Mouse (Mus musculus): ENCODE results near the gene Qrfp. TPM values are rescaled to one million over a fixed set of nuclear protein-coding genes. Genes with fewer than 3 reads are reported as not detected.

The Qrfp gene
- polyA plus RNA-seq (2015; fragmentation: Nextera tagmentation; extraction: Ambion mirVana) = 0.08 TPM in 1 of 2 replicates, not detected in the other

DNA sequence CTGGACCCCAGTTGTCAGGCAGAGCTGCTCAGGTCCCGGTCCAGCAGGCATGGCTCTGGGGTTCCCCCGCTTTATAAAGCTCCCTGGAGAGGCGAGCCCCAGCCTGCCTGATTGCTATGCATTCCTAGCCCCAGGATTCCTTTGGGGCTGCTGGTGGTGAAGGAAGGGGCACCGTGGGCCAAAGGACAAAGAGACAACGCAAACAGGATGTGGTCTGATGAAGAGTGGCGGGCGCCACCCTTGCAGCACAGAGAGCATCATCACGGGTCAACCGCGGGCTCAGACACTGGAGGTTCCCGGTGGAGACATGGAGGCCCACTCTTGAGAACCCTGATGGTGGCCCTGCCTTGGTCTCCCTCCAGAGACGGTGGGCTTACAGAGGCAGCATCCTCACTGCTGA is at the start of gene Qrfp:
Gene Qrfp (minus strand): TSS at position 137 of the 400 bp plus-strand sequence.
- 49% methylated on average over 12 of the region's 12 CpGs for WGBS
- no peak within 1 kb of the TSS for H3K4me2 ChIP-seq
- H3K9ac ChIP-seq = no peak within 1 kb of the TSS
- H3K9me3 ChIP-seq (replicated peaks) = no peaks in the 10 kb centered on the region
- no peaks in the 10 kb centered on the region for H3K27me3 ChIP-seq
- no peak within 1 kb of the TSS for H3K4me3 ChIP-seq (replicated peaks)
- no peaks in the 10 kb centered on the region for H3K36me3 ChIP-seq
- ATAC-seq (replicated peaks; ENCODE audit: low FRiP score) = no peak
- H3K4me1 ChIP-seq = peaks cover 57% of the 10 kb centered on the region
- no peak within 1 kb of the TSS for H3K27ac ChIP-seq

DNA sequence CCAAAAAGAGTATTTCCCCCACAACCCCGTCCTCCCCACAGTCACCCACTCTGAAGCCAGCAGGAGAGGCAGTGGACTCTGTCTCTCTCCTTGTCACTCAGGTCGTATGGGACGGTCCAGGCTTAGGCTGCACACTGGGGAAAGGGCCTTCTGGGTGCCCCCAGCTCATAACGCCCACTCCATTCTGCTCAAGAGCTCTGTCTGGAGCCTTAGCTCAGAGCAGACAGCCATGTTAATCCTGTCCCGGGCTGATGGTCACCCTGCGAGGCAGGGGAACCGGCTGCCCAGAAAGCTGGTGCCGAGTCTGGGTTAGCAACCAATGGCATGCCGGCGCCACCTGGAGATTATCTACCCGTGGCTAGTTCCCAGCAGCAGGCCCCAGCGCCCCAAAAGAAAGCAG is 48.1 kb upstream of the Qrfp start:
- H3K4me2 ChIP-seq = no peak overlapping the region

DNA sequence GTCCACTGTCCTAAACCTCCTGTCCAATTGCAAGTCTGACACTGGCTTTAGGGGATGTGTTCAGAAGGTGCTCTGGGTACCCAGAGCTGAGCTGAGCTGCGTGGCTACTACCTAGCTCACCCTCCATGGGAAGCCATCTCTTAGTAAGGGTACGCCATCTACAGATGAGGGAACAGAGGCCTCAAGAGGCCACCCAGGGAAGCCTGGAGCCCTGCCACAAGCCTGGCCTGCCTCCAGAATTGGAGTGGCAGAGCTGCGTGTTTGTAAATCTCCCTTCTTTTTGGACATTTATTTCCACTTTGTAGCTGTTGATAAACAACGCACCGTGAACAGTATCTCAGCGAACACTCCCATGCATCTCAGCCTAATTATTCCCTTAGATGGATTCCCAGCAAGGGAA is 46.8 kb upstream of the Qrfp start:
- no peak overlapping the region for H3K4me2 ChIP-seq
- 65% methylated on average over 6 of the region's 6 CpGs for WGBS
- H3K4me1 ChIP-seq = peaks cover 25% of the 10 kb centered on the region
- no peaks in the 10 kb centered on the region for H3K36me3 ChIP-seq
- H3K9ac ChIP-seq = no peak overlapping the region
- no peak overlapping the region for H3K4me3 ChIP-seq (replicated peaks)
- ATAC-seq (replicated peaks; ENCODE audit: low FRiP score) = no peak
- peaks cover 14% of the 10 kb centered on the region; the same call in 1 of the 2 replicates for H3K27me3 ChIP-seq
- H3K27ac ChIP-seq = no peak overlapping the region
- no peaks in the 10 kb centered on the region for H3K9me3 ChIP-seq (replicated peaks)

More for the DNA sequence above, 48.1 kb upstream of the Qrfp start:
- Histone ChIP-seq H3K36me3 (no peaks in the 10 kb centered on the region), H3K9me3 (replicated peaks) (no peaks in the 10 kb centered on the region), H3K4me3 (replicated peaks) (no peak overlapping the region), H3K27me3 (peaks cover 18% of the 10 kb centered on the region; the same call in 1 of the 2 replicates), H3K27ac (no peak overlapping the region), H3K4me1 (peaks cover 25% of the 10 kb centered on the region), H3K9ac (no peak overlapping the region)
- 28% methylated on average over 12 of the region's 12 CpGs for WGBS
- 0 out of 2 replicates have a peak, but pooled peaks have one; percentile 12 for ATAC-seq (replicated peaks; ENCODE audit: low FRiP score)

DNA sequence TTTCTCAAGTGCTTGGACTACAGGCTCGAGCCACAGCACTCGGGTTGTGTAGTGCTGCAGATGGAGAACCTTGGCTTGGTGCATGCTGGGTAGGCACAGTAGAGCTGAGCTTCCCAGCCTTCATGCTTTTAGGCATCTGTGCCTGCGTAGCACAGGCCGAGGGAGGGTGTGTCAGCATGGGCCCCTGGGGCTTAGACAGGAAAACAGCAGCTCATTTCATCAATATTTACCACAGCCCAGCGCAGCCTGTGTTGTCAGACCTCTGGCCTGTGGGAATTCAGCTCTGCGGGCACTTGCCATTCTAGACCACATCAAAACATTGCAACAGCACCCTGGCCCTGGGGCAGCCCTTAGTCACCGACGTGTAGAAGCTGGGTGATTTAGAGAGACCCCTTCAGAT is 45.6 kb upstream of the Qrfp start:
- WGBS = 70% methylated on average over 8 of the region's 8 CpGs
- peaks cover 21% of the 10 kb centered on the region for H3K27me3 ChIP-seq
- H3K27ac ChIP-seq = no peak overlapping the region
- peaks cover 29% of the 10 kb centered on the region for H3K4me1 ChIP-seq
- H3K4me3 ChIP-seq (replicated peaks) = no peak overlapping the region
- no peak overlapping the region for H3K4me2 ChIP-seq
- no peak overlapping the region for H3K9ac ChIP-seq
- no peaks in the 10 kb centered on the region for H3K36me3 ChIP-seq
- H3K9me3 ChIP-seq (replicated peaks) = no peaks in the 10 kb centered on the region
- ATAC-seq (replicated peaks; ENCODE audit: low FRiP score) = no peak

DNA sequence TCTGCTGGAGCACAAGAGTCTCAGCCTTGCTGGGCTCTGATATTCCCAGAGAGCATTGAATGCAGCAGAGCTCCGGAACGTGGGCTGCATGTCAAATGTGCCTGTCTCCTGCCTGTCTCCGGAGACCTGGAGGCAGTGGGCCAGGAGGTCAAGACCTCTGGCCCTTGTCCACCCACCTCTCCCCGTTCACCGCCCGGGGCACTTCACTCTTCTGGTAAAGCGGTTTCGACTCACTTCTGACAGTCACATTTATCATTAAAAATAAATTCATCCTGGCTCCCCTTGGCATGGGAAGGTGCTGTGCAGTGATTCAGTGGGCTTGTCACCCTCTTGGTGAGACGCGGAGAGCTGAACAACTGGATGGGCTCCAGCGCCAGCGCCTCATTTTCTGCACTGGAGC is 39.8 kb upstream of the Qrfp start:
- Histone ChIP-seq H3K4me1 (peaks cover 37% of the 10 kb centered on the region), H3K27me3 (peaks cover 41% of the 10 kb centered on the region), H3K36me3 (no peaks in the 10 kb centered on the region), H3K4me2 (no peak overlapping the region), H3K9ac (no peak overlapping the region), H3K27ac (no peak overlapping the region), H3K4me3 (replicated peaks) (no peak overlapping the region), H3K9me3 (replicated peaks) (no peaks in the 10 kb centered on the region)
- no peak for ATAC-seq (replicated peaks; ENCODE audit: low FRiP score)
- 27% methylated on average over 12 of the region's 12 CpGs for WGBS

DNA sequence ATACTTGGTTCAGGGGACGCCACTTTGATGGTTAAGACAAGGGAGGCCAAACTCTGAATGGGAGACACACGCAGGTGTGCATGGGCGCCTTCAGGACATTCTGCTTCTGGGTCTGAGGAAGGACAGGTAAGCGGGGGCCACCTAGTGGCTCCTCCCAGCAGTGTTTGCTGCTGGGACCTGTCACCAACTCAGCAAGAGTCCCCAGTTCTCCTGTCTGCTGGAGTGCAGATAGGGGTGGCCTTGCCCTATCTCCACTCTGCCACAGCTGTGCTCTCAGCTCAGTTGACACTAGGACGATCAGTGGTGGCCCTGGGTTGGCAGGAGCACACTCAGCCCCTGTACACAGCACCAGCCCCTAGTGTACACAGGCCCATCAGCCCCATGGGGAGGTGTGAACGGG is 37.5 kb upstream of the Qrfp start:
- no peaks in the 10 kb centered on the region for H3K9me3 ChIP-seq (replicated peaks)
- ATAC-seq (replicated peaks; ENCODE audit: low FRiP score) = peak; percentile 31; the same call in 1 of the 2 replicates
- no peak overlapping the region for H3K9ac ChIP-seq
- H3K27me3 ChIP-seq = peaks cover 61% of the 10 kb centered on the region
- H3K36me3 ChIP-seq = no peaks in the 10 kb centered on the region
- no peak overlapping the region for H3K27ac ChIP-seq
- H3K4me2 ChIP-seq = no peak overlapping the region
- WGBS = 26% methylated on average over 6 of the region's 6 CpGs
- H3K4me1 ChIP-seq = peaks cover 40% of the 10 kb centered on the region
- no peak overlapping the region for H3K4me3 ChIP-seq (replicated peaks)

DNA sequence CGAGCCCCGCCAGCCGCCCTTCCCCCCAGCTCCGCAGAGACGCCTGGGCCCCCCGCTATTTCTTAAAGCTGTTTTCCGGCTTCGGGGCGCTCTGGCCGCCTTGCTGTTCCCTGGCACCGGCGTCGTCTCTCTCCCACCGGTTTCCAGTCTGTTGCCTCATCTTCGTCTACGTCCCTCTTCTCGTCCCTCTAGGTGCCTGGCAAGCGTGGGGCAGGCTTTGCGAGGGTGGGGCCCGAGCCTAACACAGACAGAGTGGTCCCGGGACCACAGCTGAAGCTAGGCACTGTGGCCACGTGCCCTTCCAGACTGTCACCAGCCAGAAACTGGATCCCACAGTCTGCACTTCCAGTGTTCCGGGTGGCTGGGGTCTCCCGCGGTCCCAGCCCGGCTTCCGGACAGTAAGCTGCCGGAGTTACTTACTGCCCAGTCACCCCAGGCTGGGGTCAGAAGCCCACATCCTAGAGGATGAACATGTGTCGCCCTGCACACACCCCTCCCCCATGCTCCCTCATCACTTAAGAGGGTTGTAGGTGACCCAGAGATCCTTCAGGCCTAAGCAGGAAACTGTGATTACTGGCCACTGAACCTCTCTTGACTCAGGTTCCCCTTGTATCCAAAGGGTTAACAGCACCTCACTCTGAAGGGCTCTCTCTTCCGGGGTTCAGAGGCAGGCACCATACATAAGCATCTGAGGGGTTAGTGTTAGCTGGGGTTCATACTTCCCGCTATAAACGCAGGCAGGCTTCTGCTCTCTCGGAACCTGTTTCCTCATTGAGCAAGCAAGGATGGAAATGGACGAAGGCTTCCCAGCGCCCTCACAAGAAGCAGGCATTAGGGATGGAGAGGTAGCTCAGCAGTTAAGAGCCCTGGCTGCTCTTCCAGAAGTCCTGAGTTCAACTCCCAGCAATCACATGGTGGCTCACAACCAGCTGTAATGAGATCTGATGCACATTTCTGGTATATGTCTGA is 36.6 kb upstream of the Qrfp start:
- Histone ChIP-seq H3K4me2 (peak overlapping the region; percentile 96), H3K27me3 (peaks cover 61% of the 10 kb centered on the region), H3K27ac (no peak overlapping the region), H3K9ac (peak overlapping the region; percentile 55), H3K36me3 (no peaks in the 10 kb centered on the region), H3K4me1 (peaks cover 40% of the 10 kb centered on the region), H3K9me3 (replicated peaks) (no peaks in the 10 kb centered on the region), H3K4me3 (replicated peaks) (peak overlapping the region; percentile 55)
- 4% methylated on average over 35 of the region's 35 CpGs for WGBS
- ATAC-seq (replicated peaks; ENCODE audit: low FRiP score) = 0 out of 2 replicates have a peak, but pooled peaks have one; percentile 19

DNA sequence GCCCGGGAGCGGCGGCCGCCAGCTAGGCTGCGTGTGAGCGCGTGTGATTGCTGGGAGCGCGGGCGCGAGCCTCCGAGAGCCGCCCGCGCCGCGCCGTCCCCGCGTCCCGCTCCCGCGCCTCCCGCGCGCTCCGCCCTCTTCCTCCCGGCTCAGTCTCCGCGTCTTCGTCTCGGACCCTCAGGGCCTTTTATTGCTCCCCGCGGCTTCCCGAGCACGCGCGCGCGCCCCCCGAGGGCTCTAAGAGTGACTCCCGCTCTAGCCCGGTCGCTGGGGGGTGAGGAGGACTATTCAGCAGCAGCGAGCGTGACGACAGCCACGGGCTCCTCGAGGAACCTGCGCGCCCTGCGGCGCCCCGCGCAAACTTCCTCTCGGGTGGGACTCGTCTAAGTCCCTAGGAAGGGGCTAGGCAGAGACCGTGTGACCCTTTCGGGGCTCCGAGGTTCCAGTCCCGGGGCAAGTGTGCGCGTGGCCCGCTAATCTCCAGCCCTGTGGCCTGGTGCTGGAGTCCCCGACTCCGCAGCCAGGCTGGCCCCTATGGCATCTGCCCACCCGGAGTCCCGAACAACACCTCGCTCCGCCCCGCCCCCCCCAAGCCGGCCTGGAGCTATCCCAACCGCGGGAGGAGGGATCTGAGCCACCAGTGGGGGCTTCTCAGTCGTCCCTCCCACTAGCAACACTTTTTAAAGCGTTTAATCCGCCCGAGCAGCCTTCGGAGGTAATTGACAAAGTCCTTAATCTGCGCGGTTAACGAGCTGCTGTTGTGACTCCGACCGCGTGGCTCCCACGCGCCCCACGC is 35.7 kb upstream of the Qrfp start, which contains the start of gene Fibcd1:
Gene Fibcd1 (minus strand): TSS at position 110 of the 796 bp plus-strand sequence.
- peaks cover 36% of the 10 kb centered on the region for H3K4me1 ChIP-seq
- H3K4me2 ChIP-seq = peak within 1 kb of the TSS; percentile 96
- no peak within 1 kb of the TSS for H3K27ac ChIP-seq
- no peaks in the 10 kb centered on the region for H3K36me3 ChIP-seq
- no peaks in the 10 kb centered on the region for H3K9me3 ChIP-seq (replicated peaks)
- 1% methylated on average over 81 of the region's 88 CpGs for WGBS
- peak within 1 kb of the TSS; percentile 55 for H3K4me3 ChIP-seq (replicated peaks)
- ATAC-seq (replicated peaks; ENCODE audit: low FRiP score) = 0 out of 2 replicates have a peak, but pooled peaks have one; percentile 33
- peak within 1 kb of the TSS; percentile 55 for H3K9ac ChIP-seq
- H3K27me3 ChIP-seq = peaks cover 61% of the 10 kb centered on the region

DNA sequence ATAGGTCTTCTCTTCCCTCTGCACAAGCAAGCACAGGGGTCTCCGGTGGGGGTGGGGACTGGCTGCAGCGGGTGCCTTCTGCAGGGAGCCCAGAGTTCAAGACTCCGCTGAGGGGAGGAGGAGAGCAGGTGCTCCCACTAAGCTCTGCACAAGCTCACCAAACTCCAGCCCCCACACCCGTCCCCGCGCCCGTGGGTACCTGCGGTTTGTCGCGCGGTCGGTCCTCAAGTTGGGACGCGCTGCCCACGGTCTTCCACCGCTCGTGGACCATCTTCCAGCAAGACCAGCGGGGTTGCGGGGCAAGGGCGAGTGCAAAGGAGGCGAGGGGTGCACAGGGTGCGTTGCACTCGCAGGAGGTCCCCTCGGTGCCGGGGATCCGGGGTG is 35.1 kb upstream of the Qrfp start:
- 3% methylated on average over 25 of the region's 26 CpGs for WGBS

DNA sequence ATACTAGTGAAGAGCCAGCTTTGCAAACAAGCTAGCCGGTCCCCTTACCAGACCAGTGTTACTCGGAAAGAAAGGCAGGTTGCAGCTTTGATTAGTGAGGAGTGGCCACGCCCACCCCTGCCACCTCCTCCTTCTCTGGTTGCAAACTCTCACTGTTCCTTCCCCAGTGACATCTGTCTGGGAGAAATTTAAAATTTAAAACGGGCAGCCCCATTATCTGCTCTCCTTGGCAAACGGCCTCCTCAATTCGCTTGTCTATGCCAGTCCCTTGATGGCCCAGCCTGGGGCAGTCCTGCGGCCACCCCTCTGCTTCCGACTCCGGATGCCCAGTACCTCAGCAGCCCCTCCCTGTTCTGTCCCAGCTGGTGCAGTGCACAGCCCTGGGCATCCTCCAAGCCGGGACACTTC is 34.4 kb upstream of the Qrfp start:
- Histone ChIP-seq H3K4me1 (peaks cover 33% of the 10 kb centered on the region), H3K4me2 (peak overlapping the region; percentile 96), H3K9ac (no peak overlapping the region), H3K4me3 (replicated peaks) (peak overlapping the region; percentile 55), H3K27ac (no peak overlapping the region), H3K36me3 (no peaks in the 10 kb centered on the region), H3K27me3 (peaks cover 71% of the 10 kb centered on the region), H3K9me3 (replicated peaks) (no peaks in the 10 kb centered on the region)
- WGBS = 5% methylated on average over 10 of the region's 10 CpGs
- ATAC-seq (replicated peaks; ENCODE audit: low FRiP score) = no peak

More for the DNA sequence above, 35.1 kb upstream of the Qrfp start:
- Histone ChIP-seq H3K36me3 (no peaks in the 10 kb centered on the region), H3K9ac (peak overlapping the region; percentile 55), H3K4me1 (peaks cover 36% of the 10 kb centered on the region), H3K27ac (no peak overlapping the region), H3K9me3 (replicated peaks) (no peaks in the 10 kb centered on the region), H3K4me3 (replicated peaks) (peak overlapping the region; percentile 55), H3K27me3 (peaks cover 64% of the 10 kb centered on the region), H3K4me2 (peak overlapping the region; percentile 96)
- ATAC-seq (replicated peaks; ENCODE audit: low FRiP score) = no peak

DNA sequence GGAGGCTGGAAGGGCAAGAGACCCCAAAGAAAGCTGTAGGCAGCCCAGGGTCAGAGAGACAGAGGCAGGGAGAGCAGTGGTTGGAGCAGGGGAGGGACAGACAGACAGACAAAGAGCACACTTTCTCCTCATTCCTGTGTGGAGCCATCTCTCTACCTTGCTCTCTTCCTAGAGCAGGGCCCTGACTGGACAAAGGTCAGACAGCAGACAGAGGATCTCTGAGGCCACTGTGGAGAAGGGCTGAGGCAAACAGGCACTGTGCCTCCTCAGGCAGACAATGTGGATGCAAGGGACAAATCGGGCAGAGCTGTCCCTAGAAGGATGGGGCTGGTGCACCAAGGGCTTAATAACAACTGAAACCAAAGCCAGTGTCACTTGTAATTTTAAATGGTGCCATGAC is 28.5 kb upstream of the Qrfp start:
- Histone ChIP-seq H3K4me2 (no peak overlapping the region), H3K27me3 (peaks cover 51% of the 10 kb centered on the region), H3K9me3 (replicated peaks) (no peaks in the 10 kb centered on the region), H3K27ac (no peak overlapping the region), H3K4me3 (replicated peaks) (no peak overlapping the region), H3K9ac (no peak overlapping the region), H3K36me3 (no peaks in the 10 kb centered on the region), H3K4me1 (peaks cover 32% of the 10 kb centered on the region)
- 75% methylated on average over 1 of the region's 1 CpGs for WGBS
- ATAC-seq (replicated peaks; ENCODE audit: low FRiP score) = no peak
